ENCODE assay signal across 12 mouse cellular contexts in genomic region chr7:16241787-16242186, GRCm38 (mm10). TPM values are rescaled to one million over a fixed set of nuclear protein-coding genes. Genes with fewer than 3 reads are reported as not detected.
DNase-seq lines count a peak whose midpoint lies in the region; ATAC-seq and TF ChIP-seq lines count a peak whose summit lies in the region.
"Had no signal": no experiment of that assay in that cellular context is flagged by ENCODE, and none has a peak within 500 bp of the region (broad histone marks: within the 10 kb centered on the region; RNA-seq: fewer than 3 reads in every experiment).

No protein-coding gene starts in this region.

- H3K4me2 ChIP-seq in lung, postnatal 0 days (replicated peaks; ENCODE audit: low read depth, low read length): no peak overlapping the region
- H3K4me2 ChIP-seq: hindbrain, embryonic 13.5 days; midbrain, embryonic 13.5 days had no signal

- H3K4me3 ChIP-seq in cerebellum, adult 2 months (replicated peaks; ENCODE audit: insufficient read depth, low read depth, low read length): no peak overlapping the region
- H3K4me3 ChIP-seq in lung, postnatal 0 days (ENCODE audit: low read depth, low read length): no peak overlapping the region
- no peak overlapping the region for H3K4me3 ChIP-seq in embryonic facial prominence, embryonic 10.5 days
- H3K4me3 ChIP-seq: hindbrain, embryonic 13.5 days; midbrain, embryonic 13.5 days had no signal

- no peak for ATAC-seq in lung, postnatal 0 days
- ATAC-seq: midbrain, embryonic 13.5 days had no signal

- H3K4me1 ChIP-seq in cerebellum, adult 2 months (ENCODE audit: control insufficient read depth, insufficient read depth, low read length): peaks cover 7% of the 10 kb centered on the region
- peaks cover 6% of the 10 kb centered on the region; the same call in 1 of the 2 replicates for H3K4me1 ChIP-seq in lung, postnatal 0 days (ENCODE audit: insufficient read depth, low read depth, low read length)
- H3K4me1 ChIP-seq in embryonic facial prominence, embryonic 10.5 days: peaks cover 3% of the 10 kb centered on the region; the same call in 1 of the 2 replicates
- H3K4me1 ChIP-seq: hindbrain, embryonic 13.5 days; midbrain, embryonic 13.5 days had no signal

- H3K27ac ChIP-seq in cerebellum, adult 2 months (ENCODE audit: insufficient read depth, low read length): 0 out of 2 replicates have a peak overlapping the region, but pooled peaks have one; percentile 16
- no peak overlapping the region for H3K27ac ChIP-seq in lung, postnatal 0 days (ENCODE audit: low read length)
- H3K27ac ChIP-seq in embryonic facial prominence, embryonic 10.5 days (replicated peaks): no peak overlapping the region
- H3K27ac ChIP-seq: hindbrain, embryonic 13.5 days; midbrain, embryonic 13.5 days had no signal

- no peaks in the 10 kb centered on the region for H3K27me3 ChIP-seq in cerebellum, adult 2 months (ENCODE audit: control insufficient read depth, insufficient read depth, low read length)
- H3K27me3 ChIP-seq in lung, postnatal 0 days (replicated peaks; ENCODE audit: insufficient read depth, low read length): no peaks in the 10 kb centered on the region
- no peaks in the 10 kb centered on the region for H3K27me3 ChIP-seq in embryonic facial prominence, embryonic 10.5 days (replicated peaks; ENCODE audit: low read depth, poor library complexity, severe bottlenecking)
- H3K27me3 ChIP-seq: hindbrain, embryonic 13.5 days; midbrain, embryonic 13.5 days had no signal

- no peaks in the 10 kb centered on the region for H3K36me3 ChIP-seq in lung, postnatal 0 days (ENCODE audit: insufficient read depth, low read length)
- no peaks in the 10 kb centered on the region for H3K36me3 ChIP-seq in embryonic facial prominence, embryonic 10.5 days (replicated peaks)
- H3K36me3 ChIP-seq: hindbrain, embryonic 13.5 days; midbrain, embryonic 13.5 days had no signal

- WGBS in cerebellum, adult 2 months: 79% methylated on average over 11 of the region's 11 CpGs
- WGBS in lung, postnatal 0 days: 54% methylated on average over 11 of the region's 11 CpGs
- 47% methylated on average over 11 of the region's 11 CpGs for WGBS in embryonic facial prominence, embryonic 10.5 days

- no peak for DNase-seq in cerebellum, adult 2 months
- DNase-seq in cerebellum, postnatal 36 days: no peak
- DNase-seq in lung, postnatal 0 days (ENCODE audit: low spot score): no peak
- DNase-seq in lung, adult 18-20 months: no peak
- DNase-seq in embryonic facial prominence, embryonic 10.5 days (ENCODE audit: low spot score): peak; percentile 30
- peak; percentile 60 for DNase-seq in yolk sac, embryonic 10.5 days (ENCODE audit: low spot score)
- DNase-seq in adrenal gland, postnatal 25 days: no peak
- no peak for DNase-seq in adrenal gland, postnatal 4 days (ENCODE audit: low spot score in 2 of 2)
- DNase-seq: embryo, embryonic 11 days; layer of hippocampus, adult 9-11 months had no signal

- no peak for TF ChIP-seq CTCF in cerebellum, adult 2 months (IDR thresholded peaks at IDR 0.05; ENCODE audit: borderline replicate concordance, insufficient read depth, low read depth, low read length)
- TF ChIP-seq CTCF in lung, postnatal 0 days (IDR thresholded peaks at IDR 0.05): peak; percentile 7; the same call in 1 of the 2 replicates

- H3K9ac ChIP-seq in lung, postnatal 0 days (replicated peaks; ENCODE audit: low read depth): no peak overlapping the region
- H3K9ac ChIP-seq: hindbrain, embryonic 13.5 days; midbrain, embryonic 13.5 days had no signal

- TF ChIP-seq EP300 in lung, postnatal 0 days (IDR thresholded peaks at IDR 0.05): no peak

- TF ChIP-seq POLR2A in cerebellum, adult 2 months (IDR thresholded peaks at IDR 0.05; ENCODE audit: borderline replicate concordance, insufficient read depth, low read length): no peak

- H3K9me3 ChIP-seq in lung, postnatal 0 days (ENCODE audit: low read length): no peaks in the 10 kb centered on the region
- no peaks in the 10 kb centered on the region for H3K9me3 ChIP-seq in embryonic facial prominence, embryonic 10.5 days
- H3K9me3 ChIP-seq: hindbrain, embryonic 13.5 days; midbrain, embryonic 13.5 days had no signal

RNA-seq across cellular contexts. Expression of gene C5ar2, which starts 2.2 kb away (rescaled TPM):
- polyA plus RNA-seq in cerebellum, adult 2 months (2012; rRNA removed): 0.19 and 0.20 TPM in 2 replicates
- polyA plus RNA-seq in lung, postnatal 0 days (2015; fragmentation: Nextera tagmentation; extraction: Ambion mirVana): 0.94 and 1.1 TPM in 2 replicates
- 0.05 and 0.09 TPM in 2 replicates for polyA plus RNA-seq in embryonic facial prominence, embryonic 10.5 days (2016; fragmentation: Nextera tagmentation; extraction: Ambion mirVana)
- total RNA-seq in adrenal gland, postnatal 25 days (2021): 0.24 TPM in 1 of 2 replicates, not detected in the other
- total RNA-seq in adrenal gland, postnatal 4 days (2021): under 1 TPM; 0.45 to 0.48 TPM

RNA-seq across cellular contexts. Expression of gene C5ar1, which starts 17.6 kb away (rescaled TPM):
- 0.75 and 0.95 TPM in 2 replicates for polyA plus RNA-seq in cerebellum, adult 2 months (2012; rRNA removed)
- 11.8 and 13.3 TPM in 2 replicates for polyA plus RNA-seq in lung, postnatal 0 days (2015; fragmentation: Nextera tagmentation; extraction: Ambion mirVana)
- 0.54 and 0.64 TPM in 2 replicates for polyA plus RNA-seq in embryonic facial prominence, embryonic 10.5 days (2016; fragmentation: Nextera tagmentation; extraction: Ambion mirVana)
- 2.0 and 3.2 TPM in 2 replicates for total RNA-seq in adrenal gland, postnatal 25 days (2021)
- 1 to 10 TPM; 4.8 to 6.2 TPM for total RNA-seq in adrenal gland, postnatal 4 days (2021)

RNA-seq across cellular contexts. Expression of gene Dhx34, which starts 19.9 kb away (rescaled TPM):
- 11.7 and 13.3 TPM in 2 replicates for polyA plus RNA-seq in cerebellum, adult 2 months (2012; rRNA removed)
- 7.8 and 8.5 TPM in 2 replicates for polyA plus RNA-seq in lung, postnatal 0 days (2015; fragmentation: Nextera tagmentation; extraction: Ambion mirVana)
- 19.0 and 20.1 TPM in 2 replicates for polyA plus RNA-seq in embryonic facial prominence, embryonic 10.5 days (2016; fragmentation: Nextera tagmentation; extraction: Ambion mirVana)
- total RNA-seq in adrenal gland, postnatal 25 days (2021): 14.1 and 20.3 TPM in 2 replicates
- total RNA-seq in adrenal gland, postnatal 4 days (2021): 10 to 100 TPM; 20.9 to 21.9 TPM

RNA-seq across cellular contexts. Expression of gene Inafm1, which starts 31.6 kb away (rescaled TPM):
- 60.1 and 61.1 TPM in 2 replicates for polyA plus RNA-seq in cerebellum, adult 2 months (2012; rRNA removed)
- polyA plus RNA-seq in lung, postnatal 0 days (2015; fragmentation: Nextera tagmentation; extraction: Ambion mirVana): 18.9 and 20.1 TPM in 2 replicates
- 5.9 and 9.1 TPM in 2 replicates for polyA plus RNA-seq in embryonic facial prominence, embryonic 10.5 days (2016; fragmentation: Nextera tagmentation; extraction: Ambion mirVana)
- total RNA-seq in adrenal gland, postnatal 25 days (2021): 15.6 and 26.0 TPM in 2 replicates
- 10 to 100 TPM; 35.6 to 41.5 TPM for total RNA-seq in adrenal gland, postnatal 4 days (2021)

RNA-seq across cellular contexts. Expression of gene Ccdc9, which starts 44.8 kb away (rescaled TPM):
- polyA plus RNA-seq in cerebellum, adult 2 months (2012; rRNA removed): 81.1 and 91.1 TPM in 2 replicates
- 15.9 and 18.3 TPM in 2 replicates for polyA plus RNA-seq in lung, postnatal 0 days (2015; fragmentation: Nextera tagmentation; extraction: Ambion mirVana)
- polyA plus RNA-seq in embryonic facial prominence, embryonic 10.5 days (2016; fragmentation: Nextera tagmentation; extraction: Ambion mirVana): 27.1 and 27.5 TPM in 2 replicates
- 83.5 and 93.6 TPM in 2 replicates for total RNA-seq in adrenal gland, postnatal 25 days (2021)
- 100 to 1,000 TPM; 103 to 116 TPM for total RNA-seq in adrenal gland, postnatal 4 days (2021)

Comparison
In these comparisons a context has a peak if more than half of its experiments do, and no peak if none do; other contexts are left out.
1. DNase-seq: peak in embryonic facial prominence, embryonic 10.5 days (single experiment) and yolk sac, embryonic 10.5 days (single experiment); none in cerebellum, adult 2 months (0 of 2), cerebellum, postnatal 36 days (0 of 2), lung, postnatal 0 days (single experiment), lung, adult 18-20 months (0 of 2), adrenal gland, postnatal 25 days (single experiment) and adrenal gland, postnatal 4 days (0 of 2).